Mouse (Mus musculus) left cerebral cortex, postnatal 36 days (tissue): Measurements from ENCODE around the gene Gtf2b. TPM values are rescaled to one million over a fixed set of nuclear protein-coding genes. Genes with fewer than 3 reads are reported as not detected.

Experiments
- DNase-seq, 2 experiments: peaks; one replicate each; pipeline ENCODE4 v3.0.0; 2021 to 2022; ENCODE audit warnings: low spot score in 2 of 2, mixed read lengths in 1 of 2
- intact Hi-C: fragments of 180-260 bp; cut with DNase I; formaldehyde crosslinking; loops from one replicate; pipeline ENCODE4 v1.15.1; 2025
- total RNA-seq, 2 experiments: library from RNA; stranded (reverse); gene quantifications; 2 replicates each; pipeline ENCODE4 v1.2.3; 2021

Gtf2b gene
- total RNA-seq = 10 to 100 TPM; 40.6 to 42.5 TPM

- DNase-seq = peak; percentile 91
- intact Hi-C loops = loop anchor here (2.0 kb wide), 1 partner anchor 118 kb away; the partner anchor contains the start of gene Pkn2
Observed at GRCm38 (mm10) chr3:142764995-142765777, at the start of gene Gtf2b. Gene Gtf2b, plus strand, starts transcription at chr3:142765045.

DNA sequence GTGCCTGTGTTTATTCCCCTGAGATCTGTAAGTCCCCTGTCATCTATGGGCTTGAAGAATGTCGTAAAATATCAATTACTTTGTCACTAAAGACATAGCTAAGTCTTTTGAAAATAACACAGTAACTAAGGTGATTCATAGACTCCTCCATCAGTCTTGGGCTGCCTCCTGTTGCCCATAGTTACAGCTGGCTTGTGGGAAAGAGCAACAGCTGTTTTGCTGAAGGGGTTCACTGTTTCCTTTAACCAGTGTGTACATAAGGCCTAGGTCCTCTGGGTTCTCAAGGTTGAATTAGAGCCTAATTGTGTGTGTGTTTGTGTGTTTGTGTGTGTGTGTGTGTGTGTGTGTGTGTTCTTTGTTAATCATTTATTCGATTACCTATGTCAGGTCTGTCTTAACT is 39.4 kb upstream of the Gtf2b start:
- DNase-seq = no peak
- intact Hi-C loops = no loop called here

DNA sequence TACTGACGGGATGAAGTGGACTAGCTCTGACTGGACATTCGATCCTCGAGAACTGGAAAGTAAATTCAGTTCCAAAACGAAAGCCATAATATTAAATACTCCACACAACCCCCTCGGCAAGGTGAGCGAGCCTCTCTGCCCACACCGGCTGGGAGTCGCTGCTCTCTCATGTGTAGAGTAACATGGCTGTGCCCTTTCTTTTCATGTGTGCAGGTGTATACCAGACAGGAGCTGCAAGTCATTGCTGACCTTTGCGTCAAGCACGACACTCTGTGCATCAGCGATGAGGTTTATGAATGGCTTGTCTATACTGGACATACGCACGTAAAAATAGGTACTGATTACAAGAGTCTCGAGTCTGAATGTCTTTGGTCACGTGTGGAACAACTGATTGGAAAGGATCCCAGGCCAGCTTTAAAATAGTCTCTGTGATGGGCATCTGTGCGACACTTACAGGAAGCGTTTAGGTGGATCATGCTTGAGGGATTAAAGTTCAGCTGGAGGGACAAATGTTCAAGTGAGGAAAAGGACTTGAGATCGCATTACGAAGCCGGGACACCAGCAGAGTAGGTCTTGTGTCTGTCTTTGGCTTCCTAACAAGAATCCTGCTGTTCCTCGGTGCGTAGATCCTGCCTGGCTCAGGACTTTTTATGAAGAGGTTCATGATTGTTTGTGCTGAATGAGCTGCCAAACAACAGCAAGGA is 38.7 kb upstream of the Gtf2b start:
- intact Hi-C loops = no loop called here
- no peak for DNase-seq

DNA sequence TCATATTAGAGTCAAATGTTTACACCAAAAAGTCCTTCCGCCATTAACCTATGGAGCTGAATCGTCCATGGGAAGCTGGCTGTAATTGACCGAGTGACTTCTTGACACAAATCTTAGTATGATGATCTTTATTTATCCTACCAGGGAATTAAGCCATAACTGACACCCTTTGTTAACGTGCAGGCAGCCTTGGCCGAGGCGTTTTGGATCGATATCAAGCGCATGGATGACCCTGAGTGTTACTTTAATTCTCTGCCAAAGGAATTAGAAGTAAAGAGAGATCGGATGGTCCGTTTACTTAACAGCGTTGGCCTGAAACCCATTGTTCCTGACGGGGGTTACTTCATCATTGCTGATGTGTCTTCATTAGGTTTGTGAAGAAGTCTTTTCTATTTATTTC is 30.6 kb upstream of the Gtf2b start:
- intact Hi-C loops = no loop called here
- no peak for DNase-seq

GRCm38 (mm10) chr3:142740896-142741295 is 23.9 kb upstream of the Gtf2b start:
- intact Hi-C loops = no loop called here
- peak; percentile 43 to 62 for DNase-seq

- intact Hi-C loops = no loop called here
- no peak for DNase-seq
Observed at GRCm38 (mm10) chr3:142743973-142744898, 20.6 kb upstream of the Gtf2b start.

DNA sequence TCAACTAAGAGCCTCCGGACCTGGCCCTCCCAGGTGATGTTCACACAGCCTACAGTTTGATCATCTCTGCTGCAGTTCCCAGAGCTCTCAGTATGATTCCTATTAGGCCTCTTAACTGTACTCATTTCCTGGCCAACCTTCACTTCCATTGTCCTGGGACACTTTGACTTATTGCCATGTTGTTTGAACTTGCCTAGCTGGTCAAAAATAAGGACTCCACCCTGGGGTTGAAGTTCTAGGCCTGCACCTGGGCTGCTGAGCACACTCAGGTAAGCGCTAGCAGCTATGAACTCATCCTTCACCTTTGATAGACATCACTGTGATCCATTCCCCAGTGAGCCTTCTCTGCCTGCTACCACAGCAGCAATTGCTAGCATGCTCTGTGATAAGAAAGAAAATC is 19.8 kb upstream of the Gtf2b start:
- no peak for DNase-seq
- intact Hi-C loops = no loop called here

DNA sequence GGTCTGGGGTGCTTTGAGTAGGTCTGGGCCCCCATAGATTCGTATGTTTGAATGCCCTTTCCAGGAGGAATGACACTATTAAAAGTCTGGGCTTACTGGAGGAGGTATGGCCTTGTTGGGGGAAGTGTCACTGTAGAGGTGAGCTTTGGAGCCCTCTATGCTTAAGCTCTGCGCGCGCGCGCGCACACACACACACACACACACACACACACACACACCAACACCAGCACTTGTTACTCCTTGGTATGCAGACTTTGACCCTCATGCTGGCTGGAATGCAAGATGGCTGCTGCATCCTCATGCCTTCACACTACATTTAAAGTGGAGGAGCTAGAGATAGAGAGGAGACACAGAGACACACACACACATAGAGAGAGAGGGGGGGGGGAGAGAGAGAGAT is 17.2 kb upstream of the Gtf2b start:
- intact Hi-C loops = no loop called here
- no peak for DNase-seq

DNA sequence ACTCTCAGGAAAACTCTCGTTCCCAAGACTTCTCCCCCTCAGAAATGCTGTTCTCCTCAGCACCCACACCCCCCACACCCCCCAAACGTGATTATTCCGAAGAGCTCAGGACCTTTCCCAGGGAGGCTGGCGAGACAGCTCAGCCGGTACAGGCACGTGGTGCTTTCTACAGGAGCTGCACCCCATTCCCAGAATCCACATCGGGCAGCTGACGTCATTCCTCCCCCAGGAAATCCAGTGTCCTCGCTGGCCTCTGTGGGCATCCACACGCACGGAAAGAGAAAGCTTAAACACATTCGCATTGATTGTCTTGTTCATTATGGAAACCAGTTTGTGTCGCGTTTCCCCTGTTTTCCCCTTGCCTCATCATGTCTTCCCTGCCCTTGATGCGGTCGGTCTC is 15.7 kb upstream of the Gtf2b start:
- intact Hi-C loops = no loop called here
- DNase-seq = no peak

- intact Hi-C loops = no loop called here
- DNase-seq = no peak
Observed at GRCm38 (mm10) chr3:142755132-142755867, 9.5 kb upstream of the Gtf2b start.

DNA sequence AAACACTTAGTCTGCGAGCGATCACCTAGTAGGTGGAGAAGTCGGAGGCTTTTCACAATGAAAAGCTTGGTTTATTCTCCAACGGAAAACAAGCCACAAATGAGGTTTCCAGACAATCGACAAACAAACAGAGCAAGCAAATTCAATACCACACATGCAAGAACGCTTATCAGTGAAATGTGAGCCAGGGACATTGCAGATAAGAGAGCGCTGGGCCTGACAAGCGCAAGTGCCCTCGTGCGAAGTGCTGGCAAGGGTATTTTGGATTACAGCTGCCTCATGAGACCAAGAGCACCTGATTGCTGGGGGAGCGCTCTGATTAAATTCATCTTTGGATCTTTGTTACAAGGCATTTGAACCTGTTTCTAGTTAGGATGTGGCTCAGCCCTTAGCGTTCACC is 7.0 kb upstream of the Gtf2b start:
- intact Hi-C loops = no loop called here

DNA sequence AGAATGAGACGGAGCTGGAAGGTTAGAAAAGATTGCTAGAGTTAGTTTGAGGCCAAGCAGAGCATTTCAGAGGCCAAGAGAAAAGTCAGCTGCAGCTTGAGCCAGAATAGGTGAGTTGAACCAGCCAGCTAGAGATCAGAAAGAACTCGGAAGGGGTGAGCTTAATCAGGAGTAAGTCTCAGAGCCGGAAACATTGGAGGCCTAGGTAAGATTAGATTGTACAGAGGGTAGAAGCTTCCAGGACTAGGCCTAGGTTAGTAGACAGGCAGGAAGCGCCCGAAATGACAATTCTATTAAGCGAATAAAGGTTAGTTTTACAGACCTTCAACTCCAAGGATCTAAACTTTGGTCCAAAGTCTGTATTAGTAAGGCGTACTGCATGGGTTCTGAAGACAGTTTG is 6.3 kb upstream of the Gtf2b start:
- no peak for DNase-seq
- intact Hi-C loops = no loop called here

More for the DNA sequence above, 7.0 kb upstream of the Gtf2b start:
- DNase-seq = no peak

GRCm38 (mm10) chr3:142760356-142760755 is 4.5 kb upstream of the Gtf2b start:
- intact Hi-C loops = no loop called here
- DNase-seq = no peak

DNA sequence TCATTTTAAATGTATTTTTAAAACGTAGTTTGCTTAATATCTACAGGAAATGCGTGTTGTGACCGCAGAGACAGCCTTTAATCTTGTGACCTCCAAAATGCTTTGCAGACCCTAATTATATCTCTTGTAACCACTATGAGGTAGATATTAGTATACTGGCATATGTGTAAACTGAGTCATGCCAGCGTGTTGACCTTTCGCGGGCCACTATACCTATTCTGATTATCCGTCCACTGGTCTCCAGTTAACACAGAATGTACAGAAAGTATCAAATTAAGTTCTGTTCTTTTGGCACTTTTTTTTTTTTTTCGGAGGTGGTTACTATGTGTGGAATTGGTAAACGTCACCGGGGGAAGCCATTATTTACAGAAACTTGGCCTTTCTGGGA is 927 bp downstream of the Gtf2b start:
- no peak for DNase-seq
- intact Hi-C loops = loop anchor here (2.0 kb wide), 1 partner anchor 117 kb away; the partner anchor contains the start of gene Pkn2

DNA sequence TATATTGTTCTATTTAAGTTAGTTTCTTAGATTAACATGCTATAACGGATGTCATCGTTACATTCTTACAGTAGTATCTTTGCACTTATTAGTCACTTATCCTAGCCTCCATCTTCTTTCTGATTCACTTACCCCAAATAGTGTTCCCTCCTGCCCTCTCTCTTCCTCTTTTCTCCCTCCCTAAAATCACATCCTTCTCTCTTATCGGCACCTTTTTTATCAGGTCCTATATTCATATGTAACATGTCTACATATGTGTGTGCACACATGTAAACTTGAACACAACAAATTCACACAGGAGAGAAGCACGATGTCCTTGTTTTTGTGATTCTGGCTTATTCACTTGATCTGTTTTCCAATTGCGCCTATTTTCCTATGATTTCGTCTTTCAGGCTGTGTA is 3.7 kb downstream of the Gtf2b start:
- no peak for DNase-seq
- intact Hi-C loops = no loop called here

GRCm38 (mm10) chr3:142770518-142770917 is 5.7 kb downstream of the Gtf2b start:
- intact Hi-C loops = loop anchor here (10.0 kb wide), 1 partner anchor 154 kb away; no protein-coding TSS in a partner anchor
- DNase-seq = no peak

DNA sequence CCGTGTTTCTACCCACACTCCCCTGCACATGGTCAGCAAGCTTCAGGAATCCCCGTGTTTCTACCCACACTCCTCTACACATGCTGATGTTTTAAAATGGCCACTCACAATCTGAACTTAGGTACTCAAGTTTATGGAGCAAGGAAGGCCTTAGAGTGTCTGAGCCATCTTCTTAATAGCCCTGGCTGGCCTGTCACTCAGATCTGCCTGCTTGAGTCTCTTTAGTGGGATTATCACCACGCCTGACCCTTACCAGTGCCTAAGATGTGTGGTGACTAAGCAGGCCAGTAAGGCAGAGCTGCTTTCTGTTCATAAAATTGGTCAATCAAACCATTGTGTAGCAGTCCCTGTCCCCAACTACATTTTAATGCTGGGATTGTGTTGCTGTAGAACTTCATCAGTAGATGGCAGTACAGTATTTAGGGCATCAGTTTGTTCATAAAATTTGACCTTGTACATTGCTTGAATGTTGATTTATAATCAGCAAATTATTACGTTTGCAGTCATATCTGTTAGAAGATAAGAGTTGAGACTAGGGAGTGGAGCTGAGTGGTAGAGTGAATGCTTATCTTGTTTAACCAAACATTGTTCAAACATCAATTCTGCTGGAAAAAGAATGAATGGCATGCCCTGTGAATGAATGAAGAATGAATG is 8.8 kb downstream of the Gtf2b start:
- intact Hi-C loops = loop anchor here (10.0 kb wide), 1 partner anchor 151 kb away; no protein-coding TSS in a partner anchor
- DNase-seq = no peak

DNA sequence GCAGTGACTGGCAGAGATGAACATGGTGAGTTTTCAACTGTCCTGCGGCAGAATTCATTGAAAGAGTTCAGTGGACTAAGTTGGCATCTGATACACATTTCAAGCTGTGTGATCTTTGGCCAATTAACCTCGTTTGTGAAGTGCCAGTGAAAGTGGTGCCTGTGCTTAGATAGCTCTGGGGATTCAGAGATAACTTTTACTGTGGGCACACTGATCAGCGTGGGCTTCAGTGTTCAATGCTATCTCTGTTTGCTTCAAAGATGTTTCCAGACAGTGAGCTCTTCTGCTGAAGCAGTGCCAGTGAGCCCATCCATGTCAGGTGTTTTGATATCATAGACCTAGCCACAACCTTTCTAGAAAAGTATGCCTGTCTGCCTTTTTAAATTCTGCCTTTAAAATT is 12.4 kb downstream of the Gtf2b start:
- DNase-seq = no peak
- intact Hi-C loops = loop anchor here (10.0 kb wide), 1 partner anchor 148 kb away; no protein-coding TSS in a partner anchor
